In the genomic region with DNA sequence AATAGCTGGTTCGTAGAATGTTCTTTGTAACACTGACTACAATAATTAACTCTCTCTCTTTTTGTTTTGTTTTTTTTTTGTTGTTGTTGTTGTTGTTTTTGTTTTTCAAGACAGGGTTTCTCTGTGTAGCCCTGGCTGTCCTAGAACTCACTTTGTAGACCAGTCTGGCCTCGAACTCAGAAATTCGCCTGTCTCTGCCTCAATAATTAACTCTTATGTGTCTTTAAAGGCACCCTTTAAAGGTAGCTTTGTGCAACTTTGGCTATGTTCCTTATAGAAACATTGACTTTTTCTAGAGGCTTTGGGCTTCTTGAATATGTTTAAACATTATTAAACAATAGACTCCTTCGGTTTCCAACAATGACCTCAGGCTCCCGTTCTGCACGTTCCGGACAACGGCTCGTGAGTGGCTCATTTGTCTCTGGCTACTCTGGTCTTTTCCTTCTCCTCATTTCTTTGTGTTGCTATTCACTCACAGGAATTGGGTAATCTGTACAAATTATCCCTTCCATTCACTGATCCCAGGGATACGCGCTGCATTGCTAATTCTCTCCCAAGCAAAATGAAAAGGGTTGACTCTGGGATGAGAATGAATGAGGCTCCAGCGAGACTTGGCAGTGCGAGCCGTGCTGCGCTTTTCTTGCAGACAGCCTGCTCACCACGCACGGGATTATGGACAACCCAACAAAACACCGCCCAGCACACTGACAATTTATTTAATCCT, we compare ENCODE assay signal across 9 mouse cellular contexts.
DNase-seq lines count a peak whose midpoint lies in the region; ATAC-seq lines count a peak whose summit lies in the region.
"Had no signal": no experiment of that assay in that cellular context is flagged by ENCODE, and none has a peak within 500 bp of the region (broad histone marks: within the 10 kb centered on the region; RNA-seq: fewer than 3 reads in every experiment).

No protein-coding gene starts in this region.

- H3K4me1 ChIP-seq in forebrain, embryonic 13.5 days = peaks cover 22% of the 10 kb centered on the region
- H3K4me1 ChIP-seq in neural tube, embryonic 13.5 days (replicated peaks) = peaks cover 9% of the 10 kb centered on the region

- peak overlapping the region; percentile 41 for H3K9ac ChIP-seq in forebrain, embryonic 13.5 days
- H3K9ac ChIP-seq in neural tube, embryonic 13.5 days = peak overlapping the region; percentile 60
- H3K9ac ChIP-seq: liver, embryonic 14.5 days had no signal

- WGBS in forebrain, embryonic 13.5 days = 8% methylated on average over 18 of the region's 18 CpGs
- 27% methylated on average over 18 of the region's 18 CpGs for WGBS in neural tube, embryonic 13.5 days

- H3K27ac ChIP-seq in forebrain, embryonic 13.5 days = peak overlapping the region; percentile 80
- H3K27ac ChIP-seq in neural tube, embryonic 13.5 days (replicated peaks) = peak overlapping the region; percentile 68
- H3K27ac ChIP-seq: liver, embryonic 14.5 days had no signal

- peak overlapping the region; percentile 24; the same call in 1 of the 2 replicates for H3K4me3 ChIP-seq in forebrain, embryonic 13.5 days
- peak overlapping the region; percentile 28 for H3K4me3 ChIP-seq in neural tube, embryonic 13.5 days

- H3K9me3 ChIP-seq in forebrain, embryonic 13.5 days (replicated peaks) = no peaks in the 10 kb centered on the region
- H3K9me3 ChIP-seq in neural tube, embryonic 13.5 days = 0 out of 2 replicates have a peak, but pooled peaks cover 3% of the 10 kb centered on the region

- H3K36me3 ChIP-seq in forebrain, embryonic 13.5 days (ENCODE audit: poor library complexity, severe bottlenecking) = no peaks in the 10 kb centered on the region
- H3K36me3 ChIP-seq in neural tube, embryonic 13.5 days = no peaks in the 10 kb centered on the region

- DNase-seq in cerebellum, postnatal 10 days = peak; percentile 59 to 61
- peak; percentile 55 to 68 for DNase-seq in layer of hippocampus, postnatal 10 days (ENCODE audit: low spot score in 2 of 2)
- DNase-seq in gastrocnemius, postnatal 4 days (ENCODE audit: low spot score in 2 of 2) = no peak
- DNase-seq in adrenal gland, adult (ENCODE audit: inconsistent age in 2 of 2, low spot score in 1 of 2) = no peak
- no peak for DNase-seq in gastrocnemius, postnatal 25 days

- no peaks in the 10 kb centered on the region for H3K27me3 ChIP-seq in forebrain, embryonic 13.5 days
- H3K27me3 ChIP-seq in neural tube, embryonic 13.5 days = 0 out of 2 replicates have a peak, but pooled peaks cover 3% of the 10 kb centered on the region

- ATAC-seq in forebrain, embryonic 13.5 days = peak; percentile 95
- peak; percentile 95 for ATAC-seq in neural tube, embryonic 13.5 days (ENCODE audit: low read depth)
- no peak for ATAC-seq in erythroid progenitor cell, adult 5-6 weeks (replicated peaks; ENCODE audit: low FRiP score, poor library complexity, severe bottlenecking)

- peak overlapping the region; percentile 54 for H3K4me2 ChIP-seq in forebrain, embryonic 13.5 days
- H3K4me2 ChIP-seq in neural tube, embryonic 13.5 days = peak overlapping the region; percentile 57

Comparison
In these comparisons a context has a peak if more than half of its experiments do, and no peak if none do; other contexts are left out.
1. DNase-seq: peak in cerebellum, postnatal 10 days (2 of 2) and layer of hippocampus, postnatal 10 days (2 of 2); none in gastrocnemius, postnatal 4 days (0 of 2), adrenal gland, adult (0 of 2) and gastrocnemius, postnatal 25 days (single experiment).